Mouse (Mus musculus): ENCODE results near the gene Olfr968.

Gene Olfr968

DNA sequence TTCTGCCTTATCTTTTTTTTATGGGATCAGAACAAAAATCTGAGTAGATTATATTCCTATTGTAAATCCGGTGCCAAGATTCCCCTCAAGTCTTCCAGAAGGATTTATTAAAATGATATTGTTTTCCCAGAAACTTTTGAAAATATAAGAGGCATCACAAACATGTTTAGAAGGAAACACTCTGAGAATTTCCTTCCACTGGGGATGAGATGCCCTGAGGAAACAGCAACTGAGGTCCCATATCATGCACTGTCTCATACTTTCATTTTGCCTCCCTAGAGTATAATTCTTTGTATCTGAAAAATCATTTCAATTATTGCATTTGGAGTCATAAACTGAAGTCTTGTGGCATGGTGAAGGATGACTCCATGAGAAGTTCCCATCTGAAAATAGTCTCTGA is at the start of gene Olfr968:
Olfr968 (minus strand) TSS at position 101 of the 400 bp plus-strand sequence.
- no peak for DNase-seq

DNA sequence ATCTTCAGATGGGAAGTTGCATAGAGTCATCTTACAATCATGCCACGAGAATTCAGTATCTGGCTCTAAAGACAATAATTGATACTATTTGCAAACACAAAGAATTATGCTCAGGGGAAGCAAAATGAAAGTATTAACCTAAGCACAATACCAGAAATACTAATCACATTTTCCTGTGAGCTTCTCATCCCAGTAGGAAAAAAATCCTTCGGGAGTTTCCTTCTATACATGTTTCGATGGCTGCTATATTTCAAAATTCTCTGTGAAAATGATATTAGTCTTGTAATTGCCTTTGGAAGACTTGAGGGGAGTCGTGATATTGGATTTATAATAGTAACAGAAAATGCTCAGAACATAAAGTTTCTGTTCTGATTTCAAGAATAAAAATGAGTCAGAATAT is 25.5 kb upstream of the Olfr968 start, which contains the start of gene Olfr970:
Olfr970 (plus strand) TSS at position 301 of the 400 bp plus-strand sequence.
- DNase-seq: no peak

DNA sequence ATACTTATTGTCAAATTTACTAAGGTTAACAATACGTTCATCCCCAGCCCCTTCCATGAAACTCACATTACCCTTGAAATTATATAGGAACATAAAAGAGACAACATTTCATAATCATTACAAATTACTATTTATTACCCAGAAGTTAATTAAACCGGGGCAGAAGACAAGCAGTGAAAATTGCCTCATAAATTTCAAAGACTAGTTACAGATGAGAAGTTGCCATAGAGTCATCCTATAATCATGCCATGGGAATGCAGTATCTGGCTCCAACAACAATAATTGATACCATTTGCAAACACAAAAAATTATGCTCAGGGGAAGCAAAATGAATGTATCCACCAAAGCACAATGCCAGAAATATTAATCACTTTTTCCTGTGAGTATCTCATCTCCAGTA is 7.5 kb upstream of the Olfr968 start, which contains the start of gene Olfr969:
Olfr969 (plus strand) TSS at position 388 of the 400 bp plus-strand sequence.
- no peak for DNase-seq

DNA sequence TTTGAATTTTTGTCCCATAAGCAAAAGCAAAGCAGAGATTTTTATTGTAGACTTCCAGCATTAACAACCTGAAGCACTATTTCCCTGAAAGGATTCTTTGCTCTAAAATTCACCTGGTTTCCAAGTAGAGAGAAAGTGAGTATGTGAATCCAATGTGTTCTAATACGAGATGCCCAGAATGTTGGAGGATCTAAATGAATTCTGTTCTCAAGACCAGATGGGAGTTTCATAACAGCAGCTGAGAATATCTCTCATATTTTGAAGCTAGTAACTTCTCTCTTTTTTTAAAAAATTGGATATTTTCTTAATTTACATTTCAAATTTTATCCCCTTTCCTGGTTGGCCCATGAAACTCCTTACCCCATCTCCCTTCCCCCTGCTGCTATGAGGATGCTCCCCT is 36.6 kb downstream of the Olfr968 start:
- DNase-seq: no peak

DNA sequence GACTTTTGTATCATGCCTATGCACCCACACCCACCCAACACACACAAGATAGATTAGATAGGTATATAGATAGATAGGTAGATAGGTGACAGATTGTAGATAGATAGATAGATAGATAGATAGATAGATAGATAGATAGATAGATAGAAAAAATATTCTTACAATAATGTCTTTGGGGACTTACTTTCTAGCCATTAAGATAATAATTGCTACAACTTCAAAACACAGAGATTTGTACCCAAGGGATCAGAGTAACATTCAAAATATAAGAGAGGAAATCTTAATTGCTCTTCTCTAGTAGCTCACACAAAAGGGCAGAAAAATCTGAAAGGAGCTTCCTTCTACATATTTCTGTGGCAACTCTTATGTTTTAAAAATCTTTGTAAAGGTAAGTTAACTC is 37.1 kb downstream of the Olfr968 start, which contains the start of gene Olfr967:
Olfr967 (plus strand) TSS at position 301 of the 400 bp plus-strand sequence.
- no peak for DNase-seq

GRCm38 (mm10) chr9:39740741-39741140 is 42.3 kb downstream of the Olfr968 start:
- DNase-seq: no peak

DNA sequence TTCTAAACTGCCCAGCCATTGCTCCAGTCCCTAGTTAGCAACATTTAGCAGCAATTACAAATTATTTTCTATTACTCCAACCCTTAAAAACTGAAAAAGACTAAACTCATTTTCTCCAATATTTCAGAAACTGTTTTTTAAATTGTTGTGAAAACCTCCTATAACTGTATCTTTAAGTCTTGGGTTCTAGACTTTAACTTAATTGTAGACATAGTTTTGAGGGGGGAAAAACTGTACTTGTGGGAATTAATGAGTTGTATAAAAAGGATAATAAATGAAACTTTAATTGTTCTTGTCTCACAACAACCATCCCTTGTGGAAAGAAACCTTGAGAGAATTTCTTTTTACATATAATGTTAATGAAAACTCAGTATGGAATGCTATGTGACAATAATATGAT is 52.4 kb downstream of the Olfr968 start, which contains the start of gene Olfr150:
Olfr150 (plus strand) TSS at position 301 of the 400 bp plus-strand sequence.
- DNase-seq: no peak

Data from thymus, postnatal 14 days (tissue).